Mouse (Mus musculus): Measurements from ENCODE around the gene Unc13d.
"Not testable (repeated sequence)": the region's sequence is repeated elsewhere in the genome, so short reads cannot be mapped to it uniquely, and the experiment has no call there.

Gene Unc13d

GRCm38 (mm10) chr11:116100839-116101238 lies 23.1 kb upstream of the Unc13d start:
- in situ Hi-C loops (cut with MboI, MseI): no loop called here

- in situ Hi-C loops (cut with MboI, MseI): no loop called here
These were observed 22.6 kb upstream of the Unc13d start for GRCm38 (mm10) chr11:116100385-116100784.

GRCm38 (mm10) chr11:116099462-116099861 lies 21.7 kb upstream of the Unc13d start:
- in situ Hi-C loops (cut with MboI, MseI): no loop called here

DNA sequence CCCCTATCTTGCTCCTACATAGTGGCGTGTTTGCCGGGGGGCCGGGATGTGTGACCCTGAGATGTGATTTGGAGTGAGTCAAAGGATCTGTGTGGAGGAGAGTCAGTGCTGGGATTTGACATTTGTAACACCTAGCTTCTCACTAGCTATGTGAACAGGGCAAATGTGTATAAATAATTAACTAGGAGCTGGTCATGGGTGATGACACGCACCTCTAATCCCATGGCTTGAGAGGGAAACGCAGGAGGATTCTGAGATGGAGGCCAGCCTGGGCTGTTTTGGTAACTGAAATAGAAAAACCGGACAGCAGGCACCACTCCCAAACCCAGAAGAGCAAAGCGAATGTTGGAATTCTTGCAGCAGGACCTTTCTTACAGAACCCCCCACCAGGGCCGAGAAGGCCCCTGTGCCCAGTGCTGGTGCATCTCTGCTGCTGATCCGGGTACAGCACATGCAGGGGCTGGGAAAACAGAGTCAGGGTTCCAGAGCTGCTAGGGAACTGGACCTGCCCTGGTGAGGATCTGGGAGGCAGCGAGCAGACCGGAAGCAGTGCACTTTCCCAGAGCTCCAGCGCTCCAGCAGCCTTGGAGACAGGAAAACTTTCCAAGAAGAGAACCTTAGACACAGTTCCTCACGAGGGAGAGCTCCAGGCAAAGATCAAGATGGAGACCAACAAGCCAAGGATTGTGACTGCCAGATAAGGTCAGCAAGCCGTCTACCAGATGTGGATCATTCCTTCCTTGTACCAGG lies 21.1 kb upstream of the Unc13d start:
- in situ Hi-C loops (cut with MboI, MseI): no loop called here

DNA sequence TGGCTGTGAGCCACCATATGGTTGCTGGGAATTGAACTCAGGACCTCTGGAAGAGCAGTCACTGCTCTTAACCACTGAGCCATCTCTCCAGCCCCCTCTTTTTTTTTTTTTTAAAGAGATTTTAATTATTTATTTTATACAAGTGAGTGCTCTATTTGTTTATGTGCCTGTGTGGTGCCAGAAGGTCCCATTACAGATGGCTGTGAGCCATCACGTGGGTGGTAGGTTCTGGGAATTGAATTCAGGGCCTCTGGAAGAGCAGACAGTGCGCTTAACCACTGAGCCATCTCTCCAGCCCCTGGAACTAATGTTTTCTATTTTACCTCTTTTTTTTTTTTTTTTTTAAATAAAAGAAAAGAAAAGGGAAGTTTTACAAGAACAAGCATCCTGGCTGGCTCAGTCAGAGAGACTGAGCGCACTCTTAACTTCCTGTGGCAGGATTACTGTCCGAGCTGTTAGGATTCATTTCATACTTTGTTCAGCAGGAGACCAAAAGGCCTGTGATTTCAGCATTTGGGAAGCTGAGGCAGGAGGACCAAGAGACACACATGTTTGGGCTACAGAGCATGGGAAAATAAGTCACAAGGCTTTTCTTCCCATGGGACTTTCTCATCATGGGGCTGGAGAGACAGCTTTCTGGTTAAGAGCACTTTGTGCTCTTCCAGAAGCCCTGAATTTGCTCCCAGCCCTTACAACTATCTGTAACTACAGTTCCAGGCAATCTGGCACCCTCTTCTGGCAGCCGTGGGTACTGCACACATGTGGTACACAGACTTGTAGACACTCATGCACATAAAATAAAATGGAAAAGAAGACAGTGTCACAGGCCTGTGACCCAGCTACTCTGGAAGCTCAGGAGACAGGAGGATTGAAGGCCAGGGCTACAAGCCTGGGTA lies 18.7 kb upstream of the Unc13d start:
- in situ Hi-C loops (cut with MboI, MseI): no loop called here

DNA sequence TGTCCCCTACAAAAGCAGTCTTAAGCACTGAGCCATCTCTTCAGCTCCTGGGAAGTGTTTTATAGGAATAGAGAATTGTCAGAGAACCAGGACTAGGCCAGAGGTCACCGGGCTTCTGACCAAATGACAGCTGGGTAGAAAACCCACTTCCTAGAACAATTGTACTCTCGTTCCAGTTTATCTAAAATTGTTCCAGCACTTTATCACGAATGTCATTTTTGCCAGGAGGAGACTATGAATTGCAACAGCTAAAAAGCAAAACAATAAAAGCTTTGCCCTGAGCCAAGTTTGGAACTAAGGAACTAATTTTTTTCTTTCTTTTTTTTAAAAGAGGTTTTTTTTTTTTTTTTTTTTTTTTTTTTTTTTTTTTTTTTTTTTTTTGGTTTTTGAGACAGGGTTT lies 17.8 kb upstream of the Unc13d start:
- in situ Hi-C loops (cut with MboI, MseI): no loop called here

DNA sequence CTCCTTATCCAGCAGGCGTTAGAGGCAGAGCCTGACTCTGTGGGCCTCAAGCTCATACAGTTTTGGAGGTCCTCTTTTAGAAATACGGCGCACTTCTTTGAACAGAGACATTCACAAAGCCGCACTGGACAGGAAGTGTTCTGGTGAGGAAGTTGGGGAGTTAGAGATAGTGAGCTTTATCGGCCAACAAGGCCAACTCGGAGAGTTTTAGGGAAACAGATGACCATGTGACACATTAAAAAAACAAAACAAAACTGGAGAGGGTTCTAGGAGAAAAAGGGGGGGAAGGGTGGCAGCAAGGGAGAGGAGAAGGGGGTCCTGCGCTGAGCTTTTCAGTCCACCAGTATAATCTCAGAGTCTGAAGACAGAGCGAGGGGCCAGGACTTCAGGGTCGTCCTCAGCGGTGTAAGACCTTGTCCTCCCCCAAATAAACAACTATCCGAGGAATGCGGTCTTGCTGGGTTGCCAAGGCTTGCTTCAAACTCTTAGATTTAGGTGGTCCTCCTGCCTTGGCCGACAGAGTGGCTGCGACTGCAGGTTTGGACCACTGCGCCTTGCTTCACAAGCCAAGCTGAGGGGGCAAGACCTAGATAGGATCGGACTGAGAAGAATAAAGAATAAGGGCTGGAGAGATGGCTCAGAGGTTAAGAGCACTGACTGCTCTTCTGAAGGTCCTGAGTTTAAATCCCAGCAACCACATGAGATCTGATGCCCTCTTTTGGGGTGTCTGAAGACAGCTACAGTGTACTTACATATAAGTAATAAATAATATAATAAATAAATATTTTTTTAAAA lies 16.2 kb upstream of the Unc13d start:
- in situ Hi-C loops (cut with MboI, MseI): no loop called here

DNA sequence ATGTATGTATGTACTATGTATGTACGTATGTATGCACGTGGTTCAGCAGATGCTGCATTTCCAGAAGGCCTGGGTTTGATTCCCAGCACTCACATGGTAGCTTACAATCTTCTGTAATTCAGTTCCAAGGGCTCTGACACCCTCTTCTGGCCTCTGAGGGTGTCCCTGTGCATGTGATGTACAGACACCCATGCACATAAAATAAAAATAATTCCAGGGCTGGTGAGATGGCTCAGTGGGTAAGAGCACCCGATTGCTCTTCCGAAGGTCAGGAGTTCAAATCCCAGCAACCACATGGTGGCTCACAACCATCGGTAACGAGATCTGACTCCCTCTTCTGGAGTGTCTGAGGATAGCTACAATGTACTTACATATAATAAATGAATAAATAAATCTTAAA lies 15.2 kb upstream of the Unc13d start:
- in situ Hi-C loops (cut with MboI, MseI): not testable (repeated sequence)

- in situ Hi-C loops (cut with MboI, MseI): no loop called here
These were observed 13.8 kb upstream of the Unc13d start for GRCm38 (mm10) chr11:116091591-116091990.

GRCm38 (mm10) chr11:116089545-116089944 lies 11.8 kb upstream of the Unc13d start:
- in situ Hi-C loops (cut with MboI, MseI): no loop called here

DNA sequence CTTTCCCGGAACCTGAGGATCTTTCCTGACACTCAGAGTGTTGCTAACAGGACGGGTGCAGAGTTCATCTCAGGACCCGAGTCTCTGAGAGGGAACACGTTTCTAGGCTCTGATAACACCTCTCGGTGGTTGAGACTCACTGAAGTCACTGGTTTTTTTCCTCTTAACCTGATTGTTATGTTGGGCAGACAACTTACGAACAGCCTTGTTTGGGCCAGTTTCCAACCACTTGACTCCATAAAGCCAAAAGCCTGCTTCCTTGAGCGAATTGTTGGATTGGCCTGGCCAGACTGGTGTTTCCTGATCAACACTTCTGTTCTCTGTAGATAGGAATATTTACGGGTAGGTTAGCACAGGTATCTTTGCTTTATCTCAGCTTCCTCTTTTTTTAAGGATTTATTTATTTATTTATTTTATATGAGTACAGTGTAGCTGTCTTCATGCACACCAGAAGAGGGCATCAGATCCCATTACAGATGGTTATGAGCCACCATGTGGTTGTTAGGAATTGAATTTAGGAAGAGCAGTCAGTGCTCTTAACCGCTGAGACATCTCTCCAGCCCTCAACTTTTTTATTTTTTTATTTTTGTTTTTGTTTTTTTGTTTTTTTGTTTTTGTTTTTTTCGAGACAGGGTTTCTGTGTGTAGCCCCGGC lies 11.1 kb upstream of the Unc13d start:
- in situ Hi-C loops (cut with MboI, MseI): no loop called here

- in situ Hi-C loops (cut with MboI, MseI): no loop called here
These were observed 10.4 kb upstream of the Unc13d start for GRCm38 (mm10) chr11:116088188-116088587.

DNA sequence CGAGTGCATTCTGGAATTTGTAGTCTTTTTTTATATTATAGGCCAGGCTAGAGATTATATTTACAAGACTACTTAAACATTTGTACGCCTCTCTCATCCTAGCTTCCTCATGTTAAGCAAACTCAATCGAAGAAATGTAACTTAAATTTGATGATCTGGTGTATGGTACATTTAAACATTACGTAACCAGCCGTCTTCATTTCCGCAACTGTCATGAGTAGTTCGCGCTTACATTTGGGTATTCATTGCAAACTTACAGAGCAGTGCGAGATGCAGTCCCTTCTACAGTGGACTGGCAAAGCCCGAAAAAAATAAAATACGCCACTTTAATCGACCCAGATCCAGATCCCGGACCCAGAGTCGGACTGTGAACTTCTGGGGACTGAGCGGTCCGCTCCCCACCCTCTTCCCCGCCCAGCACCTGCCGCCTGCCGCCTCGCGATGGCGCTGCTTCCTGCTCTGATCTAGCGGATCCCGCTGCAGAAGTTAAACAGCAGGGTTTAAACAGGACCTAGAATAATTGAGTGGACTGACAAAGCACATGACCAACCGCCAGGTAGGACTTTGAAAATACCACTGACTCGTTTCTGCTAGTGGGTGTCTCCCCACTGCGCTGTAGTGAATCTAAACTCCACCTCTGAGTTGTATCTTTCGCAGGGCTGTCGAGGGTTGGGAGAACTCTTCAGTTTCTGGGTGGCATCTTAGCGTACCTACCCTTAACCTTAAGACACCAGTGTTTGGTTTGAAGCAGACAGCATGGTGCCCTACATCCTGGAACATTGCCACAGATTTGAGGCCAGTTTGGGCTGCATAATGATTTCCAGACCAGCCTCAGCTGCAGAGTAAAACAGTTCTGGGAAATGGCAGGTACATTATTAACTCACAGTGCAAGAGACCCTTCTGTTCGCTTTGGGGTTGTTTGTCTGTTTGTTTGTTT lies 9.7 kb upstream of the Unc13d start:
- in situ Hi-C loops (cut with MboI, MseI): no loop called here

- in situ Hi-C loops (cut with MboI, MseI): no loop called here
These were observed 8.8 kb upstream of the Unc13d start, which contains the start of gene Wbp2 for GRCm38 (mm10) chr11:116086258-116087193. Gene Wbp2, minus strand, starts transcription at chr11:116086995.

GRCm38 (mm10) chr11:116084166-116084565 lies 6.4 kb upstream of the Unc13d start:
- in situ Hi-C loops (cut with MboI, MseI): no loop called here

GRCm38 (mm10) chr11:116083096-116083672 lies 5.4 kb upstream of the Unc13d start:
- in situ Hi-C loops (cut with MboI, MseI): no loop called here

DNA sequence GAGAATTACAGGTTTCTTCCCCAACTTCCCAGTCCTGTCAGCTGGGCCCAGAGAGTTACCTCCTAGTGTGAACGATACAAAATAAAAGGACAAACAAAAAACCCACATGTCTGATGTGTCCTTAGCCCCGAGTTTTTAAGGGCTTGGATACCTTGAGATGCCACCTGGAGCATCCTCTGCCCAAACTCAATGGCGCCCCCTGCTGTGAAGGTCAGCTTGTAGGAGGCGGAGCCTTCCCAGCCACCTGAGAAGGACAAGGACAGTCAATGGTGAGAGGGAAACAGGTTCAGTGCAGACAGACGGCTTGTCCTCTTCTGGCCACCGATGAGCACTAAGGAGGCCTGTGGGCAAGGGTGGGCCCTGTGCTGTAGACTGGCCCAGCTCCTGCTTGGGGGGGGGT lies 3.3 kb upstream of the Unc13d start:
- in situ Hi-C loops (cut with MboI, MseI): no loop called here

DNA sequence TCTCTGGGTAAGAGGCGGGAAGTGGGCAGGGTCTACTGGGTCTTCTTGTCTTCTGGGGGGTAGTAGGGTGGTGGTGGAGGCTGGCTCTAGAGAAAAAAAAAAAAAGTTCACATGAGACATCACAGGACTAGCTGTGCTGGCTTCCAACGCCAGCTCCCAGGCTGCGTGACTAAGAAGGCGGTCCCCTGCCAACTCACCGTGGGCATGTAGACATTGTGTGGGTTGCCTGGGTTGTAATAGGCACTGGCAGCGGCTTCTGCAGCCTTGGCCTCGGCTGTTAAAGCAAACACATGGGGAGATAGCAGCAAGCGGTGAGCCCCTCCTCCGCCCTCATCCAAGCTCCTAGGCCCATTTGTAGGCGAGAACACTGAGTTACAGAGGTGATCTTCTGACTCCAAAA lies 1.8 kb upstream of the Unc13d start:
- in situ Hi-C loops (cut with MboI, MseI): loop anchor here (5.0 kb wide), 1 partner anchor 53 kb away; the partner anchor contains the start of gene Trim65

All from T-helper 2 cell (primary cell).